ENCODE assay signal across 17 mouse cellular contexts in genomic region chr3:25073821-25074220, GRCm38 (mm10).
DNase-seq lines count a peak whose midpoint lies in the region; ATAC-seq and TF ChIP-seq lines count a peak whose summit lies in the region.
"Had no signal": no experiment of that assay in that cellular context is flagged by ENCODE, and none has a peak within 500 bp of the region (broad histone marks: within the 10 kb centered on the region; RNA-seq: fewer than 3 reads in every experiment).

No protein-coding gene starts in this region.

- H3K4me2 ChIP-seq in embryonic facial prominence, embryonic 11.5 days (ENCODE audit: low read depth, low read length): no peak overlapping the region
- H3K4me2 ChIP-seq: heart, embryonic 13.5 days; limb, embryonic 13.5 days; midbrain, embryonic 12.5 days; neural tube, embryonic 13.5 days had no signal

- no peaks in the 10 kb centered on the region for H3K9me3 ChIP-seq in ES-E14 (ENCODE audit: control insufficient read depth, insufficient read depth, low read depth, low read length)
- no peaks in the 10 kb centered on the region for H3K9me3 ChIP-seq in embryonic facial prominence, embryonic 11.5 days (replicated peaks; ENCODE audit: control insufficient read depth, low read length)
- H3K9me3 ChIP-seq: heart, embryonic 13.5 days; limb, embryonic 13.5 days; midbrain, embryonic 12.5 days; neural tube, embryonic 13.5 days had no signal

- ATAC-seq in frontal cortex, adult (ENCODE audit: low TSS enrichment): peak; percentile 41; the same call in 1 of the 2 replicates
- ATAC-seq in embryonic facial prominence, embryonic 11.5 days (replicated peaks; ENCODE audit: insufficient number of reproducible peaks, low FRiP score, low TSS enrichment, low read depth): no peak
- ATAC-seq: intestine, postnatal 0 days had no signal

- DNase-seq in cerebellum, postnatal 10 days: peak; percentile 3 to 6
- DNase-seq in cerebellum, postnatal 4 days (ENCODE audit: low spot score in 2 of 2): no peak
- DNase-seq in frontal cortex, postnatal 14 days (ENCODE audit: low spot score in 2 of 2): no peak
- peak; percentile 11 for DNase-seq in ES-E14 (ENCODE audit: low read depth, low spot score)
- peak; percentile 19 for DNase-seq in embryonic facial prominence, embryonic 11.5 days (ENCODE audit: low spot score)
- no peak for DNase-seq in thymus, postnatal 25 days
- DNase-seq in B cell, adult 2 months: no peak
- DNase-seq: adrenal gland, adult 8-10 months; heart, postnatal 4 days; kidney, postnatal 14 days; right cerebral cortex, postnatal 4 days had no signal

- WGBS in embryonic facial prominence, embryonic 11.5 days: 57% methylated on average over 6 of the region's 6 CpGs

- no peaks in the 10 kb centered on the region for H3K36me3 ChIP-seq in ES-E14 (ENCODE audit: control insufficient read depth, insufficient read depth, low read length, poor library complexity, severe bottlenecking)
- H3K36me3 ChIP-seq in embryonic facial prominence, embryonic 11.5 days (replicated peaks; ENCODE audit: control insufficient read depth, insufficient read depth, low read depth, low read length): no peaks in the 10 kb centered on the region
- H3K36me3 ChIP-seq: heart, embryonic 13.5 days; limb, embryonic 13.5 days; midbrain, embryonic 12.5 days; neural tube, embryonic 13.5 days had no signal

- no peak overlapping the region for H3K9ac ChIP-seq in ES-E14 (ENCODE audit: insufficient read depth, low read depth, low read length, poor library complexity, severe bottlenecking)
- no peak overlapping the region for H3K9ac ChIP-seq in embryonic facial prominence, embryonic 11.5 days (replicated peaks; ENCODE audit: low read length)
- H3K9ac ChIP-seq: heart, embryonic 13.5 days; limb, embryonic 13.5 days; midbrain, embryonic 12.5 days; neural tube, embryonic 13.5 days had no signal

- in situ Hi-C loops in ES-E14 (cut with MboI; ENCODE audit: low sequenced_read_pairs in 2 of 2, unreplicated experiment in 2 of 2): no loop called here

- H3K4me3 ChIP-seq in ES-E14 (ENCODE audit: insufficient read depth in 1 of 2, low read depth in 1 of 2, low read length in 2 of 2, poor library complexity in 1 of 2, severe bottlenecking in 1 of 2): no peak overlapping the region
- H3K4me3 ChIP-seq in embryonic facial prominence, embryonic 11.5 days (ENCODE audit: low read depth, low read length): no peak overlapping the region
- H3K4me3 ChIP-seq: heart, embryonic 13.5 days; limb, embryonic 13.5 days; midbrain, embryonic 12.5 days; neural tube, embryonic 13.5 days had no signal

- H3K27ac ChIP-seq in ES-E14 (ENCODE audit: insufficient read depth, low read depth, low read length, poor library complexity, severe bottlenecking): no peak overlapping the region
- no peak overlapping the region for H3K27ac ChIP-seq in embryonic facial prominence, embryonic 11.5 days (replicated peaks; ENCODE audit: low read depth, low read length)
- H3K27ac ChIP-seq: heart, embryonic 13.5 days; limb, embryonic 13.5 days; midbrain, embryonic 12.5 days; neural tube, embryonic 13.5 days had no signal

- H3K4me1 ChIP-seq in ES-E14 (ENCODE audit: control insufficient read depth in 2 of 2, insufficient read depth in 2 of 2, low read length in 2 of 2, poor library complexity in 1 of 2): no peaks in the 10 kb centered on the region
- no peaks in the 10 kb centered on the region for H3K4me1 ChIP-seq in embryonic facial prominence, embryonic 11.5 days (ENCODE audit: control insufficient read depth, insufficient read depth, low read length)
- H3K4me1 ChIP-seq: heart, embryonic 13.5 days; limb, embryonic 13.5 days; neural tube, embryonic 13.5 days had no signal

- H3K27me3 ChIP-seq in embryonic facial prominence, embryonic 11.5 days (ENCODE audit: control insufficient read depth, insufficient read depth, low read length): no peaks in the 10 kb centered on the region
- H3K27me3 ChIP-seq: heart, embryonic 13.5 days; limb, embryonic 13.5 days; midbrain, embryonic 12.5 days; neural tube, embryonic 13.5 days had no signal

TF ChIP-seq in ES-E14, 5 proteins besides CTCF, POLR2A, EP300 and RAD21:
- TF ChIP-seq CHD2 (IDR thresholded peaks at IDR 0.05; ENCODE audit: low read depth, low read length) (no peak), ZNF384 (IDR thresholded peaks at IDR 0.05; ENCODE audit: low read depth, low read length) (no peak), ZC3H11A (IDR thresholded peaks at IDR 0.05; ENCODE audit: borderline replicate concordance, low read depth, low read length) (no peak), MAFK (IDR thresholded peaks at IDR 0.05; ENCODE audit: insufficient read depth, low read depth, low read length) (no peak), HCFC1 (IDR thresholded peaks at IDR 0.05; ENCODE audit: borderline replicate concordance, insufficient read depth, low read length) (no peak)

Comparison
In these comparisons a context has a peak if more than half of its experiments do, and no peak if none do; other contexts are left out.
1. DNase-seq: peak in cerebellum, postnatal 10 days (2 of 2), ES-E14 (single experiment) and embryonic facial prominence, embryonic 11.5 days (single experiment); none in cerebellum, postnatal 4 days (0 of 2), frontal cortex, postnatal 14 days (0 of 2), thymus, postnatal 25 days (single experiment) and B cell, adult 2 months (0 of 2).